8 mouse cellular contexts compared by ENCODE assay signal in the genomic region with DNA sequence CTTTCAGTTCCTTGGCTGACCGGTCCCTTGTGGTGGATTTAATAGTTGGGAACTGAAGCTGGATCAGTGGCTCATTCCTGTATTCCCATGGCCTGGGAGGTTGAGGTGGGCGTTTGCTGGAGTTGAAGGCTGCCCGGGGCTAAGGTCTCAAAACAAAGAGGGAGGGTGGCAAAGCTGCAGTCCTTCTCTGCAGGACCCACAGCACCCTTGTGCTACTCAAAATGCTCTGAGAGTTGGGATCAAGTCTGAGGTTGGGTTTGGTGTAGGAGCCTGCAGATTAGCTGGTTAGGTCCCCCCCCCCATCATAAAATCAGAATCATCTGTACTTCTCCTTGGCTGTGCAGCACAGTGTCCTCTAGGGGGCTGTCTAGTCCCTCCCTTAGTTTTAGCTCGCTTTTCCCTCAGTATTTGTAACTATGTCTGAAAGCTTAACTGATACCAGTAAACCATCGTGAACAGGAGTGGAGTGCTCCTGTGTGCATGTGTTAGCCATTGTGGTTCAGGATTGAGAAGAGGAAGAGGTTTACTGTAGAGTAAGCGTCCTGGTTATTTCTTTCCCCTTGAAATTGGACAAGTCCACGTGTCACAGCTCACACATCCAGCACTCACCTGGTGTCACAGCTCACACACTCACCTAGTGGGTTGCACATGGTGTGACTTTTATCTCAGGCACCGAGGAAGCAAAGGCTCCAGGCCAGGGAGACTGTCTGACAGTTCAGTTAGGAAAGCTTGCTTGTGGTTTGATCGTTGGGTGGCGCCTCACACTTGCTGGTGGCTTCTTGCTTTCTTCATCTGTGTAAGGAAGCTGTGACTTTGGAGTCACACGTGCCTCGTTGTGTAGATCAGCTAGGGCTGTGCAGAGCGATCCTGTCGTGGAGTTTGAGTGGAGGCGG. TPM values are rescaled to one million over a fixed set of nuclear protein-coding genes. Genes with fewer than 3 reads are reported as not detected.
DNase-seq lines count a peak whose midpoint lies in the region; ATAC-seq lines count a peak whose summit lies in the region.

No protein-coding gene starts in this region.

- H3K4me1 ChIP-seq in embryonic facial prominence, embryonic 15.5 days, result peaks cover 44% of the 10 kb centered on the region
- peaks cover 52% of the 10 kb centered on the region for H3K4me1 ChIP-seq in liver, embryonic 15.5 days (replicated peaks)

- no peak overlapping the region for H3K9ac ChIP-seq in embryonic facial prominence, embryonic 15.5 days
- H3K9ac ChIP-seq in liver, embryonic 15.5 days, result no peak overlapping the region

- no peak overlapping the region for H3K27ac ChIP-seq in embryonic facial prominence, embryonic 15.5 days (replicated peaks)
- no peak overlapping the region for H3K27ac ChIP-seq in liver, embryonic 15.5 days (replicated peaks)

- H3K36me3 ChIP-seq in embryonic facial prominence, embryonic 15.5 days, result peaks cover 75% of the 10 kb centered on the region
- H3K36me3 ChIP-seq in liver, embryonic 15.5 days (replicated peaks), result peaks cover 80% of the 10 kb centered on the region

- H3K4me3 ChIP-seq in embryonic facial prominence, embryonic 15.5 days (replicated peaks), result peak overlapping the region; percentile 1; the same call in 1 of the 2 replicates
- no peak overlapping the region for H3K4me3 ChIP-seq in liver, embryonic 15.5 days (replicated peaks)

- WGBS in embryonic facial prominence, embryonic 15.5 days, result 75% methylated on average over 15 of the region's 15 CpGs
- WGBS in liver, embryonic 15.5 days (ENCODE audit: insufficient replicate concordance), result 66% methylated on average over 15 of the region's 15 CpGs

- no peaks in the 10 kb centered on the region for H3K9me3 ChIP-seq in embryonic facial prominence, embryonic 15.5 days (replicated peaks)
- no peaks in the 10 kb centered on the region for H3K9me3 ChIP-seq in liver, embryonic 15.5 days (replicated peaks)

- H3K27me3 ChIP-seq in embryonic facial prominence, embryonic 15.5 days, result no peaks in the 10 kb centered on the region
- no peaks in the 10 kb centered on the region for H3K27me3 ChIP-seq in liver, embryonic 15.5 days

- ATAC-seq in embryonic facial prominence, embryonic 15.5 days (ENCODE audit: insufficient number of reproducible peaks, low FRiP score, low TSS enrichment, low read depth), result no peak
- ATAC-seq in liver, embryonic 15.5 days (ENCODE audit: insufficient read depth), result no peak

- DNase-seq in heart, adult 11 months, result peak; percentile 92
- no peak for DNase-seq in heart, postnatal 4 days
- DNase-seq in B cell, adult 2 months, result peak; percentile 54 to 58
- no peak for DNase-seq in urinary bladder, postnatal 4 days (ENCODE audit: low spot score in 2 of 2)
- DNase-seq in adrenal gland, postnatal 25 days, result no peak
- no peak for DNase-seq in right cerebral cortex, postnatal 10 days (ENCODE audit: low spot score in 2 of 2)

- H3K4me2 ChIP-seq in embryonic facial prominence, embryonic 15.5 days (replicated peaks), result no peak overlapping the region
- 0 out of 2 replicates have a peak overlapping the region, but pooled peaks have one; percentile 6 for H3K4me2 ChIP-seq in liver, embryonic 15.5 days

RNA-seq across cellular contexts. Expression of a gene that starts 4.4 kb away (rescaled TPM):
- 100 to 1,000 TPM; 221 to 230 TPM for total RNA-seq in heart, postnatal 4 days (2021)
- polyA plus RNA-seq in embryonic facial prominence, embryonic 15.5 days (2015; fragmentation: Nextera tagmentation; extraction: Ambion mirVana), result 406 and 413 TPM in 2 replicates
- 141 and 150 TPM in 2 replicates for polyA plus RNA-seq in liver, embryonic 15.5 days (2015; fragmentation: Nextera tagmentation; extraction: Ambion mirVana)
- total RNA-seq in adrenal gland, postnatal 25 days (2021), result 237 and 249 TPM in 2 replicates

RNA-seq across cellular contexts. Expression of a gene that starts 10.4 kb away (rescaled TPM):
- total RNA-seq in heart, postnatal 4 days (2021), result 10 to 100 TPM; 10.8 to 11.0 TPM
- polyA plus RNA-seq in embryonic facial prominence, embryonic 15.5 days (2015; fragmentation: Nextera tagmentation; extraction: Ambion mirVana), result 11.8 and 12.7 TPM in 2 replicates
- 3.2 and 3.6 TPM in 2 replicates for polyA plus RNA-seq in liver, embryonic 15.5 days (2015; fragmentation: Nextera tagmentation; extraction: Ambion mirVana)
- 18.3 and 24.1 TPM in 2 replicates for total RNA-seq in adrenal gland, postnatal 25 days (2021)

RNA-seq across cellular contexts. Expression of a gene that starts 12.5 kb away (rescaled TPM):
- total RNA-seq in heart, postnatal 4 days (2021), result 1 to 10 TPM; 8.0 to 9.3 TPM
- 4.1 and 4.4 TPM in 2 replicates for polyA plus RNA-seq in embryonic facial prominence, embryonic 15.5 days (2015; fragmentation: Nextera tagmentation; extraction: Ambion mirVana)
- polyA plus RNA-seq in liver, embryonic 15.5 days (2015; fragmentation: Nextera tagmentation; extraction: Ambion mirVana), result 0.58 and 0.63 TPM in 2 replicates
- 8.0 and 8.4 TPM in 2 replicates for total RNA-seq in adrenal gland, postnatal 25 days (2021)

RNA-seq across cellular contexts. Expression of a gene that starts 16.6 kb away (rescaled TPM):
- total RNA-seq in heart, postnatal 4 days (2021), result 10 to 100 TPM; 45.9 to 50.4 TPM
- polyA plus RNA-seq in embryonic facial prominence, embryonic 15.5 days (2015; fragmentation: Nextera tagmentation; extraction: Ambion mirVana), result 81.6 and 82.0 TPM in 2 replicates
- 99.7 and 119 TPM in 2 replicates for polyA plus RNA-seq in liver, embryonic 15.5 days (2015; fragmentation: Nextera tagmentation; extraction: Ambion mirVana)
- 86.1 and 109 TPM in 2 replicates for total RNA-seq in adrenal gland, postnatal 25 days (2021)

RNA-seq across cellular contexts. Expression of a gene that starts 25.3 kb away (rescaled TPM):
- total RNA-seq in heart, postnatal 4 days (2021), result under 1 TPM in 1 of 2 experiments, not detected in 1; 0.52 TPM
- 0.57 TPM in 1 of 2 replicates, not detected in the other for polyA plus RNA-seq in embryonic facial prominence, embryonic 15.5 days (2015; fragmentation: Nextera tagmentation; extraction: Ambion mirVana)
- polyA plus RNA-seq in liver, embryonic 15.5 days (2015; fragmentation: Nextera tagmentation; extraction: Ambion mirVana), result 0.24 TPM in 1 of 2 replicates, not detected in the other
- not detected in 2 replicates for total RNA-seq in adrenal gland, postnatal 25 days (2021)

Comparison
In these comparisons a context has a peak if more than half of its experiments do, and no peak if none do; other contexts are left out.
1. DNase-seq: peak in heart, adult 11 months (single experiment) and B cell, adult 2 months (2 of 2); none in heart, postnatal 4 days (single experiment), urinary bladder, postnatal 4 days (0 of 2), adrenal gland, postnatal 25 days (single experiment) and right cerebral cortex, postnatal 10 days (0 of 2).